Mouse (Mus musculus): ENCODE results near the gene Chd3. TPM values are rescaled to one million over a fixed set of nuclear protein-coding genes. Genes with fewer than 3 reads are reported as not detected.

The Chd3 gene
- polyA plus RNA-seq, 2 experiments, result 2.4 to 13.7 TPM

GRCm38 (mm10) chr11:69412548-69412947, 43.3 kb upstream of the Chd3 start:
- ATAC-seq (ENCODE audit: insufficient read depth) (no peak), DNase-seq (ENCODE audit: low read depth in 3 of 3, low spot score in 3 of 3) (no peak)
- Histone ChIP-seq H3K36me3 (replicated peaks; ENCODE audit: control insufficient read depth, insufficient read depth, low read depth) (no peaks in the 10 kb centered on the region), H3K27ac (no peak overlapping the region), H3K4me2 (ENCODE audit: low read depth) (peak overlapping the region; percentile 100), H3K4me1 (replicated peaks; ENCODE audit: control insufficient read depth in 2 of 2, insufficient read depth in 2 of 2, low read length in 1 of 2) (peaks cover 8 to 38% of the 10 kb centered on the region in 2 experiments), H3K9ac (replicated peaks) (no peak overlapping the region), H3K9me3 (ENCODE audit: control insufficient read depth, low read length) (no peaks in the 10 kb centered on the region), H3K4me3 (ENCODE audit: insufficient read depth in 1 of 2, low read depth in 2 of 2, low read length in 2 of 2) (no peak overlapping the region), H3K27me3 (ENCODE audit: control insufficient read depth, insufficient read depth, low read length) (peaks cover 9% of the 10 kb centered on the region)
- WGBS (ENCODE audit: insufficient replicate concordance), result 75% methylated on average over 7 of the region's 7 CpGs
- TF ChIP-seq CTCF (IDR thresholded peaks at IDR 0.05; ENCODE audit: low read depth) (no peak), EP300 (IDR thresholded peaks at IDR 0.05; ENCODE audit: low read depth) (no peak)

- H3K36me3 ChIP-seq (replicated peaks; ENCODE audit: control insufficient read depth, insufficient read depth, low read depth), result no peaks in the 10 kb centered on the region
- ATAC-seq (ENCODE audit: insufficient read depth) (peak; percentile 29; the same call in 1 of the 2 replicates), DNase-seq (ENCODE audit: low read depth in 3 of 3, low spot score in 3 of 3) (peak in 1 of 3 experiments; percentile 74)
- TF ChIP-seq EP300 (IDR thresholded peaks at IDR 0.05; ENCODE audit: low read depth) (no peak), CTCF (IDR thresholded peaks at IDR 0.05; ENCODE audit: low read depth) (peak; percentile 16; the same call in 1 of the 2 replicates)
- H3K4me3 ChIP-seq (ENCODE audit: insufficient read depth in 1 of 2, low read depth in 2 of 2, low read length in 2 of 2), result peak overlapping the region; percentile 62 to 94
- H3K9me3 ChIP-seq (ENCODE audit: control insufficient read depth, low read length), result no peaks in the 10 kb centered on the region
- H3K27ac ChIP-seq, result peak overlapping the region; percentile 82
- peak overlapping the region; percentile 68 for H3K9ac ChIP-seq (replicated peaks)
- WGBS (ENCODE audit: insufficient replicate concordance), result under 1% methylated on average over 39 of the region's 39 CpGs
- no peaks in the 10 kb centered on the region; the same call in 1 of the 2 replicates for H3K27me3 ChIP-seq (ENCODE audit: control insufficient read depth, insufficient read depth, low read length)
- peak overlapping the region; percentile 100 for H3K4me2 ChIP-seq (ENCODE audit: low read depth)
- peaks cover 8 to 32% of the 10 kb centered on the region in 2 experiments for H3K4me1 ChIP-seq (replicated peaks; ENCODE audit: control insufficient read depth in 2 of 2, insufficient read depth in 2 of 2, low read length in 1 of 2)
Observed at GRCm38 (mm10) chr11:69411538-69412203, 42.5 kb upstream of the Chd3 start.

- Histone ChIP-seq H3K4me3 (ENCODE audit: insufficient read depth in 1 of 2, low read depth in 2 of 2, low read length in 2 of 2) (peak overlapping the region; percentile 62 to 94), H3K27me3 (ENCODE audit: control insufficient read depth, insufficient read depth, low read length) (no peaks in the 10 kb centered on the region), H3K36me3 (replicated peaks; ENCODE audit: control insufficient read depth, insufficient read depth, low read depth) (peaks cover 1% of the 10 kb centered on the region), H3K9me3 (ENCODE audit: control insufficient read depth, low read length) (no peaks in the 10 kb centered on the region), H3K4me1 (replicated peaks; ENCODE audit: control insufficient read depth in 2 of 2, insufficient read depth in 2 of 2, low read length in 1 of 2) (peaks cover 8 to 32% of the 10 kb centered on the region in 2 experiments), H3K9ac (replicated peaks) (peak overlapping the region; percentile 68), H3K27ac (peak overlapping the region; percentile 82), H3K4me2 (ENCODE audit: low read depth) (peak overlapping the region; percentile 100)
- under 1% methylated on average over 26 of the region's 26 CpGs for WGBS (ENCODE audit: insufficient replicate concordance)
- TF ChIP-seq EP300 (IDR thresholded peaks at IDR 0.05; ENCODE audit: low read depth) (no peak), CTCF (IDR thresholded peaks at IDR 0.05; ENCODE audit: low read depth) (no peak)
- peak; percentile 86 to 89 (median 87) for DNase-seq (ENCODE audit: low read depth in 3 of 3, low spot score in 3 of 3)
- ATAC-seq (ENCODE audit: insufficient read depth), result peak; percentile 47
Observed at GRCm38 (mm10) chr11:69411073-69411535, 41.9 kb upstream of the Chd3 start.

GRCm38 (mm10) chr11:69410310-69411072, 41.3 kb upstream of the Chd3 start:
- Histone ChIP-seq H3K36me3 (replicated peaks; ENCODE audit: control insufficient read depth, insufficient read depth, low read depth) (peaks cover 6% of the 10 kb centered on the region), H3K4me2 (ENCODE audit: low read depth) (peak overlapping the region; percentile 100), H3K27ac (peak overlapping the region; percentile 82), H3K9ac (replicated peaks) (peak overlapping the region; percentile 68), H3K4me1 (replicated peaks; ENCODE audit: control insufficient read depth in 2 of 2, insufficient read depth in 2 of 2, low read length in 1 of 2) (peaks cover 8 to 32% of the 10 kb centered on the region in 2 experiments), H3K9me3 (ENCODE audit: control insufficient read depth, low read length) (no peaks in the 10 kb centered on the region), H3K27me3 (ENCODE audit: control insufficient read depth, insufficient read depth, low read length) (no peaks in the 10 kb centered on the region), H3K4me3 (ENCODE audit: insufficient read depth in 1 of 2, low read depth in 2 of 2, low read length in 2 of 2) (peak overlapping the region; percentile 62 to 94)
- ATAC-seq (ENCODE audit: insufficient read depth) (peak; percentile 2; the same call in 1 of the 2 replicates), DNase-seq (ENCODE audit: low read depth in 3 of 3, low spot score in 3 of 3) (peak in 1 of 3 experiments; percentile 63)
- WGBS (ENCODE audit: insufficient replicate concordance), result under 1% methylated on average over 41 of the region's 41 CpGs
- TF ChIP-seq CTCF (IDR thresholded peaks at IDR 0.05; ENCODE audit: low read depth) (no peak), EP300 (IDR thresholded peaks at IDR 0.05; ENCODE audit: low read depth) (no peak)

- H3K4me2 ChIP-seq (ENCODE audit: low read depth), result peak overlapping the region; percentile 100
- H3K4me1 ChIP-seq (replicated peaks; ENCODE audit: control insufficient read depth in 2 of 2, insufficient read depth in 2 of 2, low read length in 1 of 2), result peaks cover 8 to 30% of the 10 kb centered on the region in 2 experiments
- H3K27ac ChIP-seq, result peak overlapping the region; percentile 82
- H3K36me3 ChIP-seq (replicated peaks; ENCODE audit: control insufficient read depth, insufficient read depth, low read depth), result peaks cover 9% of the 10 kb centered on the region
- no peak for DNase-seq (ENCODE audit: low read depth in 3 of 3, low spot score in 3 of 3)
- H3K9me3 ChIP-seq (ENCODE audit: control insufficient read depth, low read length), result no peaks in the 10 kb centered on the region
- TF ChIP-seq CTCF (IDR thresholded peaks at IDR 0.05; ENCODE audit: low read depth) (no peak), EP300 (IDR thresholded peaks at IDR 0.05; ENCODE audit: low read depth) (no peak)
- no peak for ATAC-seq (ENCODE audit: insufficient read depth)
- H3K9ac ChIP-seq (replicated peaks), result peak overlapping the region; percentile 68
- under 1% methylated on average over 18 of the region's 18 CpGs for WGBS (ENCODE audit: insufficient replicate concordance)
- peak overlapping the region; percentile 62 to 94 for H3K4me3 ChIP-seq (ENCODE audit: insufficient read depth in 1 of 2, low read depth in 2 of 2, low read length in 2 of 2)
- no peaks in the 10 kb centered on the region for H3K27me3 ChIP-seq (ENCODE audit: control insufficient read depth, insufficient read depth, low read length)
Observed at GRCm38 (mm10) chr11:69410045-69410309, 40.8 kb upstream of the Chd3 start.

Data from liver, embryonic 14.5 days (tissue).